Mouse (Mus musculus) bone marrow, adult 2 months (tissue): ENCODE results near the gene Cdk14.

Source experiments
- CTCF ChIP-seq: fragments of 200-500 bp; IDR thresholded peaks from 2 replicates; pipeline ENCODE4 v1.5.1; 2011; ENCODE audit warnings: low read length, control low read depth; ENCODE audit not compliant: control insufficient read depth, insufficient read depth
- POLR2A ChIP-seq: fragments of 200-500 bp; IDR thresholded peaks from 2 replicates; pipeline ENCODE4 v1.6.1; 2011; ENCODE audit warnings: low read depth, mild to moderate bottlenecking, control low read depth, low read length, borderline replicate concordance; ENCODE audit not compliant: control insufficient read depth

- TF ChIP-seq CTCF (no peak), POLR2A (no peak)
These were observed 119.1 kb downstream of the Cdk14 start for GRCm38 (mm10) chr5:5300998-5301397.
